Mouse (Mus musculus) gastrocnemius, postnatal 4 days (tissue): ENCODE measurements around the gene Nf2. TPM values are rescaled to one million over a fixed set of nuclear protein-coding genes. Genes with fewer than 3 reads are reported as not detected.
"Not testable (repeated sequence)": the region's sequence is repeated elsewhere in the genome, so short reads cannot be mapped to it uniquely, and the experiment has no call there.

ENCODE experiments used
- DNase-seq, 2 experiments: peaks; one replicate each; pipeline ENCODE4 v3.0.0; 2021 to 2022; ENCODE audit warnings: low spot score in 2 of 2, mixed read lengths in 2 of 2
- total RNA-seq, 2 experiments: library from RNA; stranded (reverse); gene quantifications; 2 replicates each; pipeline ENCODE4 v1.2.3; 2021

Gene Nf2
- total RNA-seq, 2 experiments from 2014 or later: 56.2 to 56.8 TPM

DNA sequence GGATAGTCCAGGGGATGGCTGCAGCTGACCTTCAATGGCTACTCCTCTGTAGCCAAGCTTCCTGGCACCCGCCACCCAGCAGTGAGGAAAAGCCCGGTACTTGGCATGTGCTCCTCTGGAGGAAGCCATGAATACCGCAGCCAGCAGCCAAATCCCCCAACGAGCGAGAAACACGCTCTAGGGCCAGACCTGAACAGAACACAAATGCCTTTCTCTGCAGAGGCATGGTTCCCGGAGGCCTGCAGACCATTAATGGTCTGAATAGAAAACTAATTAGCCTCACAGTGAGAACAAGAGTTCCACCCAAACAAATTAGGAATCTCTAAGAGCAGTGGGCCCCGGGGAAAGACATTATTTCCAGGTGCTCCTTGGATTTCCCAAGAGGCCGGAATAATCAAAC, 46.3 kb downstream of the Nf2 start:
- DNase-seq: peak; percentile 30 to 69

DNA sequence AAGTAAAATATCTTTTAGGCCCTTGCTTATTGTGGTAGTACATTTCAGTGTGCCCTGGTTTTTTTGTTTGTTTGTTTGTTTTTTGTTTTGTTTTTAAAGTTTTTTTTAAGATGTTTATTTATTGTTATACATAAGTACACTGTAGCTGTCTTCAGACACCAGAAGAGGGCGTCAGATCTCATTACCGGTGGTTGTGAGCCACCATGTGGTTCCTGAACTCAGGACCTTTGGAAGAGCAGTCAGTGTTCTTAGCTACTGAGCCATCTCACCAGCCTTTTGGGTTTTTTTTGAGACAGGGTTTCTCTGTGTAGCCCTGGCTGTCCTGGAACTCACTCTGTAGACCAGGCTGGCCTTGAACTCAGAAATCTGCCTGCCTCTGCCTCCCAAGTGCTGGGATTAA, 46.9 kb downstream of the Nf2 start:
- DNase-seq: not testable (repeated sequence)

DNA sequence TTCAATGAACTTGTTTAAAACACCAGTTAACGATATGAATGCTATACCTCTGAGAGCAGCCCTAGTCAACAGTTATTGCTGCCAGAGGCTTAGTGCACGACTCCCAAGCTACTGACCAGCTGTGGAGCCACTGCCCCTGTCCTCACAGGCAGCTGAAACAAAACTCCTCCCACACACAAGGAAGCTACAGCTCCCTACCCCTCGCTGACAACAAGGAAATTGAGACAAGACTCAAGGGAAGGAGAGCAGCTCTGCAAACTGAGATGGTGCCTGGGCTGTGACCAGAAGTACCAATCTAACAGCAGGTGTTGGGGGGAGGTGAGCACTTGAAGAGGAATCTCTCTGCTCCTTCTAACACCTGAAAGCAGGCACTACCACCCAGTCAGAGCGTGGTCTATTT, 48.7 kb downstream of the Nf2 start:
- DNase-seq: no peak

DNA sequence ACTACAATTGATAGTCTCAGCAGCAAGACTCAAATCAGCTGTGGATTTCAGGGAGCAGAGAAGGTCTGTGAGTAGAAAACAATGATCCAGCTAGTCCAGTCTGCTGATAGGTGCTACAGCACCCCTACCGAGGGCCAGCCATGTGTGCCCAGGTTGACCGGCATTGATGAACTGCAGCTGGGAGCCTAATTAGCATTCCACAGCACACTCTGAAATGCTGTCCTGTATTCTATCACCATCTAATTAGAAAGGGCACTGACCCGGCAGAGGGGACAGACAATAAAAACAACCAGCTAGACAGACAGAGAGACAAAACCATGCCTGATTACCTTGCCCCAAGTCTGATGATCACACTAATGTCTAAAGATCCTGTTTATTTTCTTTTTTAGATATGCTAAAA, 56.3 kb downstream of the Nf2 start:
- no peak for DNase-seq

DNA sequence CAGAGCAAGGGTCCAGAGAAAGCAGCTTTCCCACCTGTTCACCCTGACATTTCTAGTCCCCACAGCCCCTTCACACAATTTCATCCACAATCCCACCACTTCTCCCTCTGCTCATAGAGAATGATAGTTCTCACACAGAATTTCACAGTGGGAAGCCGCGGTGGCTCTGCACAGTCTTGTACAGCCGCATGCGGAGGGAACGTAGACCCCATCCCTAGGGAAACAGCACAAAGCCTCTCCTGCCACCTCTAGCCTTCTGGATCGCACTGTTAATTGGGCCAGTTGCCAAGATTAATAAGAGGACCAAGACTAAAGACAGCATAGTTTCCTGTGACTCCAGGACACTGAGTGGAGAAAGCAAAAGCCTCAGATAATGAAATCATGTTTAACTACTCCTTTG, 57.8 kb downstream of the Nf2 start:
- no peak for DNase-seq

DNA sequence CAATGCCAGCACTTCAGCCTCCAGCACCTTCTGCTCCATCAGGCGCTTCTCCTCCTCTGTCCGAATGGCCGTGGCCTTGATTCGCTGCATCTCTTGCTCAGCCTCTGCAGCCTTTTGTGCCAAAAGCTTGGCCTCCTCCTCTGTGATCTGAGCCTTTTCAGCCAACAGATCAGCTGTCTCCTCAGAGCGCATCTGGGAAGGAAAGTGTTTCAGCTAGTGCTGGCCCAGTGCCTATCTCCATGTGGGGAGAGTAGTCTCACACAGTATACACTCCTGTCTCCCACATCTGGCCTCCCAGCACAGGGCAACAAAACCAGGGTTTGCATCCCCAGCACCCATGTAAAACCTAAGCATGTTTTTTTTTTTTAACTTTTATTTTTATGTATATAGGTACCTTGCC, 59.6 kb downstream of the Nf2 start:
- no peak for DNase-seq

DNA sequence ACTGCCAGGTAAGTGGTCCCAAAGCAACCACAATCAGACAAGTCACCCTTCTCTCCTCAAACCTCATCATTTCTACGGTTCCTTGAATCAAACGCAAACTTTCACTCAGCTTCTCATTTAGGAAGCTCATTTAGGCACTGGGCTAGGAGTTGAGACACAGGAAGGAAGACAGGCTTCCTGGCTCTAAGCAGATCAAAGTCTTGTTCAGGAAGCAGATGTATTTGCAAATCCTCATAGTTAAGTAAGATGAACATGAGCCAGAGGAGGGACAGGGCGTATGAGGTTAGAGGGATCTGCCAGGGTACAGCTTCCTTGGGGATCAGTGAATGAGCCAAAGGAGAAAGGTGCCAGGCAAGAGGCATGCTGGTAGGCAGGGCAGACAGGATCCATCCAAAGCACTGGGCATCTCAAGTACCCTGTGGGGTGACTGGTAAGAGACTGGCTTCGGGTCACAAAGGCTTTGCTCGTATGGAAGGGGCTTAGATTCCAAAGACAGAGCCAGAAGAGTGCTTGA, 64.7 kb downstream of the Nf2 start:
- no peak for DNase-seq

DNA sequence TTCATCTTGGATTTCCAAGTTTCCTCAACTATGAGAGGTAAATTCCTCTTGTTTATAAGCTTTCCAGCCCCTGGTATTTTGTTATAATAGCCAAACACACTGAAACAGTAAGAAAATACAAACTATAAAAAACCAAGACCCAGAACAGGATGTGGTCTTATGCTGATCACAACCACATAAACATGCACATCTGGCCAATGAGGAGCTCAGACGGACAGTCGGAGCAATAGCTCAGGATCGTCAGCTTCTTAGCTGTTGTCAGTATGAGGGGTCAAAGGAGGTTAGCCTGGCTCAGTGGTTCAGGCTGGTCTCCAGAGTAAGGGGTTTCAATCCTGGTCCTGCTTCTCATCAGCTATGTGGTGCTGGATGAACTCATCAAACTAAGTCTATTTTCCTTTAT, 66.2 kb downstream of the Nf2 start:
- no peak for DNase-seq

DNA sequence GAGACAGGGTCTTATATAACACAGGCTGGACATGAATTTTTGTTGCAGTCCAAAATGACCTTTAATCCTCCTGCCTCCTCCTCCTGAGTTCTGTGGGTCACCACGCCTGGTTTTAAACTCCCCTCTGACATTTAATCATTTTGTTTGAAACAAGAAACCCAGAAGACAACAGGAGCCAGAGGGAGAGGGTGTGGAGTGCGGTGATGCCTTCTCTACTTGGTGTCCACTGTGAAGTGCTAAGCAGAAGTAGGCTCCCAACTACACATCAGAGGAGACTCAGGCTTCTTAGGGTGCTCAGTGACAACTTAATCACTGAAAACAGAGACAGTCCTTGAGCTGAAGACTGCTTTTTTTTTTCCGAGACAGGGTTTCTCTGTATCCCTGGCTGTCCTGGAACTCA, 68.4 kb downstream of the Nf2 start:
- DNase-seq: no peak

DNA sequence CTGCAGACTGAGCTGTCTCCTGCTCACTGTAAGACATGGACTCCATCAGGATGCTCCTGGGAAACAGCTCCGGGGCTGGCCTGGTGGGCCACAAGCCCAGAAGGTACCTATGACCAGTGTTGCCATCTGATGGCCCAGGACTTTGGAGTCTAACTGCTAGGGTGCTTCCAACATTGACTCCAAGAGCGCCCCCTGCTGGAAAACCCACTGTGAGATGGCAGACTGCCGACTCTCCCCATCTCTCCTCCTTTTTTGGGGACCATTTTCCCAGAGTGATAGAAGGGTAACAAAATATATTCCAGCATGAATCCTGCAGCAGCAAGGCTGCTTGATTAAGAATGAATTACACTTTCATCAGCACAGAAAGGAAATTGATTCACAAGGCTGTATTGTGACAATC, 76.4 kb downstream of the Nf2 start:
- peak in 1 of 2 experiments; percentile 50 for DNase-seq

DNA sequence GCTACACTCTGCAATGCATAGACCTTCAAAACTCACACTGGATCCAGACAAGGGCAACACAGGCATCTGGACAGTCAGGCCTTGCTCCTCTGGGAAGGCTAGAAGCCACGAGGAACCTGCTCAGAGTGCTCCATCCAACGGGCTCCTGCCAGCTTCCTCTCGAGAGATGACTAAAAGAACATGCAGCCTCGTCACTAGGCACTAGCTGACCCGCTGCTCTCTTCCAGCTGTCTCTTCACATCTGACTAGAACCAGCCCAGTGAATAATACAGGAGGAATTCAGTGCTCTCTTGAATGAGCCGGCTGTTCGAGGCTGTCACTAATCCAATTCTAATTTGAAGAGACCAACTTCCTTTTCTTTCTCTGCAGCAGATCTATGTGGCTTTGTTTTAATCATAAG, 77.6 kb downstream of the Nf2 start:
- DNase-seq: no peak

DNA sequence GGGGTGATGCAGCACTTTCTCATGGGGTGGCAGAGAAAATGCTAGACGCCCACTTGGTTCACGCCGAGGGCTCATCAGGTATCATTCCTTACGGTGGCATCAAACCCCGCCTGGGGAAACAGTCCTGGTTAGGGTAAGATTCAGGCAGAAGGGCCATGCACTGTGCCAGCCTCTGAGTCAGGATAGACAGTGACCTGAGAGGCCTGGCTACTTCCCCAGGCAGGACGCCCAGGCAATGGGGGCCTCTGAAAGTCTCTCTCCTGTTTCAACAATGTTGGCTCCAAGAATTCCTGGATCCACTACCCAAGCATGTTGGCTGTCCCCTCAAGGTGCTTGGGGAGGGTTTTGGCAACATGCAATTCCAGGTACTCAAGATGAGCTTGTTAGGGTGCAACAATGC, 79.5 kb downstream of the Nf2 start:
- DNase-seq: no peak

DNA sequence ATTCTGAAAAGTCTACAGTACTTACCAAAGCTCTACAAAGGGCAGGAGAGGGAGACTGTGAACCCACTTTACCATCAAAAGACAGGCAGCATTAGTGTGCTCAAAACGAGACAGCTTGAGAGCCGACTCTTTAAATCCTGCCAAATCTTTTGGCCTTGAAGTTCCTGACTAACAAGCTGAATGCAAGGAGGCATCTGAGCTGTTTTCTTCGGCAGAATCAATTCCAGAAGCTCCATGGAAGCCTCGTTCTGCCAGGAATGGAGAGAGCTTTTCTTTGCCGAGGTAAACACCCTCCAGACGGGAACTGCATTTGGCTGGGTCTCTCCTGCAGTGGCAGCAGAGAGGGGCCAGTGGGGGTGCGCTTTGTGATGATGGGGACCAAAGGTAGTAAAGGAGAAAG, 80.0 kb downstream of the Nf2 start:
- no peak for DNase-seq

DNA sequence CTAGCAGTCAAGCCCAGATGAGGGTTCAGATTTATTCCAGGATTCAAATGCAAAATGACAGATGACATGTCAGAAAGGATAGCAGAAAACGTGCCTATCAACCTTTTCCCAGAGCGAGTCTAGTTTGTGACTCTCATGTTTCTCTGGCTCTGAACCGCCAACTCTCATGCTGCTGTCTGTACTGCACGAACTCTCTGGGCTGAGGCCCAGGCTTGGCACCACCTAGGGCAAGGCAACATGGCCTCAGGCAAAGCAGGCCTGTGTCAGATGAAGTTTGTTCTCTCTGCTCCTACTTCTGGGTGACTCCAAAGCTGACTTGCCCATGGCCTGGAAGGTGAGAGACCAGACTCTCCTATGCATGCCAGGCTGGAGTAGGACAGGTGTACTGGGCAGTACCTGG, 80.9 kb downstream of the Nf2 start:
- DNase-seq: no peak

DNA sequence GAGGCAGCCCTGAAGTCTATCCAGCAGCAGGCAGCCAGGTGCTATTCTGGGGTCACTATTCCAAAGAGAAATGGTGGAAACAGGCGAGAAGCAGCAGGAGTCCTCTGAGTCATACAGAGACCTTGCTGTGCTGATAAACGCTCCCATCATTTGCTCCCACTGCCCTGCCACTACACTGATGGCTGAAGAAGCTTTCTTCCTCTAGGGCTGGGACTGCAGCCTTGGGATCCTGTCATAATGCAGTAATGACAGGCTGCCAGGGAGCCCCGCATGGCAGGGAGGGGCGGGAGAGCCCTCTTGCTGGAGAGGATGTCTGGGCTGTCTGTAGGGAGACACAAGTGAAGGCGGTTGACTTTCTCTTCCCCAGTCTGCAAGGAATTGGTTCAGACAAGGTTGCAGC, 84.9 kb downstream of the Nf2 start:
- no peak for DNase-seq

DNA sequence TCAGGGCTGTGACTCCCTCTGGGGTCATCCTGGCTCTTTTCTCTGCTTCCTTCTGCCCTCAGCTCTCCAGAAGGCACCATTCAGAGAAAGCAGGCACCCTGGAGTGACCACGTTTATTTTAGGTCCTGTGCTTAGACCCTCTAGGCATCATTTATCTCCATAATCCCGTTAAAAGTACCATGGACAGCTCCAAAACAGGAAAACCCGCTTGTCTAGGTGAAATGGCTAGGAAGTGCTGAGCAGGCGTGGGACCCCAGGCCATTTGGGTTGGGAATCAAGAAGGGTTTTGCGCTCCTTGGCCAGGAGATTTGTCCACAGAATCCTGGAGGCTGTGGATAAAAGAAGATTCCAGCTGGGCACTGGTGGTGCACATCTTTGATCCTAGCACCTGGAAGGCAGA, 85.7 kb downstream of the Nf2 start:
- DNase-seq: no peak

DNA sequence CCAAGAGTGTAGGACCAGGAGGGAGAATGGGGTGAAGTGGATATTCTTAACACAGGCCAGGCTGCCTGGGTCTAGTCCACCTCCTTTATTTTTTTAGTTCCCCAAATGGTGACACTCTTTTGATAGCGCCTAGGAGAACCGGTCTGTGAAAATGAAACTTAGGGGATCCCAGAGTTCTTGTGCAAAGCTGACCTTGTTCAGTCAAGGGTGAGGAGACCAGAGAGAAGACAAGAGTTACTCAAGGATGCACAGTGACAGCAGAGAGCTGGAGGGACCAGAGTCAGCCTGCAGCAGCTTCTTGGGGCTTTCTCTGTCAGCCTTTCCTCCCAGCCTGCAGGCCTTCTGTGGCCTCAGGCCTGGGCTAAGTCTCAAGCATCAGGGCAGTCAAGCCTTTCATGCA, 86.8 kb downstream of the Nf2 start:
- no peak for DNase-seq

DNA sequence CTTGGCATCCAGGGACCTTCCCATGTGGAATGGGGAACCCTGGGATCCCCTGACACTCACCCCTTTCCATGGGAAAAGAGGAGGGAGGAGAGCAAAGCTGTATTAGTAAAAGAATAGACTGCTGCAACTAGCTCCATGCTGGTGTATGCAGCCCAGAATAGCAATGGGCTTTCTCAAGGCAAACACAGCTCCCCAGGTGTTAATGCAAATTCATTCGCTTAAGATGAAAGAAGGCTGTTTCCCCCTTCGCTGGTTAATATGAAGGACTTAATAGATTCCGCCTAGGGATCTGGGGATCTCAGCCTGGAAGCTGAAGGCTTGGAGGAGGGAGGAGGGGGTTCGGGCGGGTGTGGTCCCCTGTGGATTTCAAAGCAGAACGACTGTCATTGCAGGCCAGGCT, 87.3 kb downstream of the Nf2 start:
- DNase-seq: no peak

DNA sequence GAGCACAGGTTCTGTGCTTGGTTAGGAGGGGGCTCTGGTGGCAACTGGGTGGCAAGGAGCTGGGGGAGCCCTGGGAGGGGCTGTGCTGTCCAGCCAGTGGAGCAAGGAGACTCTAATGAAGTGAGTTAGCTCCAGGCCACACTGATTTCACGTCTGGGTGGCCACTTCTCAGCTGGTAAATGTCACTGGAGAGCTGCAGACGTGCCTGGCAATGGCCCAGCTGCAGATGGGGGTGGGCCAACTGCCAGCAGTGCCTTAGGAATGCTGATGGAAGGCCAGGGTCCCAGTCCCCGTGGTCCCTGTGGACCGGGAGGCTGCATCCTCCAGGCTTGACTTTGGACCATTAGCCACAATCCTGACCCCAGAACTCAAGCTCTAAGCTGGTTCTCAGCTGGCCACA, 88.9 kb downstream of the Nf2 start:
- DNase-seq: no peak

DNA sequence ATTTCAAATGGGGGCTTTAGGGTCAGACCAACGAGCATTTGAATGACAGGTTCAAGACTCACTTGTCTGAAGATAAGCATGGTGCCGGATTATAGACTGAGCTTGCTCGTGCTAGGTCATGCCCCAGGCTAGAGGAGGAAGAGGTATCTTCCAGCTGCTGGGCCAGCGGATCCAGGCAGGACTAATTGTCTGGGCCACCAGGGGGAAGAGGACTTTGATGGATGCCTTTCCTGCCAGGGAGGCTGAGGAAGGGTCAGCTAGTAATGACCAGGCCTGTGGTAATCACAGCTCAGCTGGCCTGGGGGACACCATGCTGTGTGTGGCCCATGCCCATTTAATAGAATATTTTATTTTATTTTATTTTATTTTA, 91.6 kb downstream of the Nf2 start:
- DNase-seq: no peak

DNA sequence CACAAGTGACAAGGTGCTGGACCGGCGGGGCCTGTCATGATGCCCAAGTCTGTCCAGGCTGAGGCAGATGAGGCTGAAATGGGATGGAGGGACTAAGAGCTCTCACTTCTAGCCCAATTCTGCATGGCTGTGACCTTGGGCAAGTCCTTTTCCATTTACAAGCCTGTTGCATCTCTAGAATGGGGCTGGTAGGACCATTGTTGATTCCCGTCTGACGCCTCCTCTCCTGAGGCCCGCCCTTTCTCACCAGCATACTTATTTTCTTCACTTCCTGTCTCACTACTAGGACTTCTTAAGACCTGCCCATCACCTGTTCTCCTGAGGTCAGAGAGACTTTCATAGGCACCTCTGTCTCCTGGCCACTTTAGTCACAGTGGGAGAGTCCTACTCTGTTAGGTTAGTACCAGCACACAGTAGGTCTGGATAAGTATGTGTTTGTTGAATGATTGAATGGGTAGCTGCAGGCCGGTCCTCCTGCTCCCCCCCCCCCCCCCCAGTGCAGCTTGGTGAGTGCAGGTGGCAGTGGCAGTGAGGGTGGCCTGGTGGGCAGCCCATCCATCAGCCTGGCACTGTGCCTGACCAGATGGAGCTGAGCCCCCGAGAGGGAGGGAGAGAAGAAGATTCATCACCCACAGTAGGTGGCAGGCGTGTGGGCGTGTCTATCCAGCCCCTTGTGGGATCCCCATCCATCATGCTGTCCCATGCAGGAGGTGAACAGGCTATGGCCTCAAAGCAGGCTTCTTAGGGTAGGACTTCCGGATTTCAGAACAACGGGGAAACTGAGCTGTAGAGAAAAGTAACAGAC, 92.2 kb downstream of the Nf2 start:
- DNase-seq: no peak

DNA sequence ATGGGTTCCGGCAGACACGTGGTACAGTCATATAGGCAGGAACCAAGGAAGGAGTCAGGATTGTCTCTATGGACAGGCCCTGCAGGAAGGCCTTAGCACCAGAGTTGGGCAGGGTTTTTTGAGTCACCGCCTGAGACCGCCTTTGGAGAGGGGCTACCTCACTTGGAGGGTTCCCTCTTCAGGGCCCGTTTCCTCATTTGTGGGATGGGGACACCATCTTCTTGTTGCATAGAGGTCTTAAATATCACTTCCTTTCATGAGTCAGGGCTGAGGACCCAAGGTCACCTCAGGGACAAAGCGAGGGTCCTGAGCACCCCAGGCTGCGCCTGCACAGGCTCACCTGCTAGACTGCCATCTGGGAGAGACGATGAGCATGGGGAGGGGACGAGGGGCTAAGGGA, 92.9 kb downstream of the Nf2 start:
- DNase-seq: no peak

DNA sequence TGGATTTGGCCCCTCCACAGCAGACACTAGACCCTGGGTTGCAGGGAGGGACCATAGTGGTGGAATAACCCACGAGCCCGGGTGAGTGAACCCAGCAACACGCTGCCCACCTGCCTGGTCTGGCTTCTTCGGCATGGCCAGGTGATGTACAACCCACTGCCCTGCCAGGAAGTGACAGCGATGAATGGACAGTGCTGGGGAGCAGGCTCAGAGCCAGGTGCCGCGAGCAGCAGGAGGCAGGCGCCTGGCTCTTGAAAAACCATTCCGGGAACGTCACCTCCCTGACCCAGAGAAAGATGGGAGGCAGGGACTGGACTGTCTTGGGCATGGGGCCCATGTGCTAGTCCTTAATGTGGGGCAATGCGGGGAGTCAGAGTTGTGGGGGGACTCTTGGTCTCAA, 94.5 kb downstream of the Nf2 start:
- DNase-seq: no peak

DNA sequence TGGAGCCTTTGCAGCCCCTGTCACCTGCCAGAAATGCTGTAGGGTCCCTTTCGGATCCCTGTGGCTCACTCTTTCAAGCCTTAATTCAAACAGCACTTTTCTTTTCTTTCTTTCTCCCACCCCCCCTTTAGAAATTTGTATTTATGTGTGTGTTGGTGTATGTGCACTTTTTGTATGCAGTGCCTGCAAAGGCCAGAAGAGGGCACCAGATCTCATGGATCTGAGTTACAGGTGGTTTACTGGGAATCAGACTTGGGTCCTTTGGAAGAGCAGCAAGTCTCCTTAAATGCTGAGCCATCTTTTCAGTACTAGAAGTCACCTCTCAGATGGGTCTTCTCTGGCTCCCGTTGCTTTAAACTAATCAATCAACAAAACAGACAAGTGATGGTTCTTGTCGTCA, 95.3 kb downstream of the Nf2 start:
- DNase-seq: no peak
